Mouse (Mus musculus) urinary bladder, adult 2 months (tissue): Measurements from ENCODE around the gene Sec14l5. TPM values are rescaled to one million over a fixed set of nuclear protein-coding genes. Genes with fewer than 3 reads are reported as not detected.

ENCODE experiments used
- DNase-seq: peaks from one replicate; pipeline ENCODE4 v3.0.0; 2022; ENCODE audit warnings: low spot score
- polyA plus RNA-seq: library from polyadenylated mRNA; depleted of rRNA; stranded (reverse); fragments of >200 nt; gene quantifications from 2 replicates; pipeline ENCODE4 v1.2.3, GENCODE M21; 2012; rRNA removed

Sec14l5 gene
- polyA plus RNA-seq, result 0.13 and 0.18 TPM in 2 replicates

DNA sequence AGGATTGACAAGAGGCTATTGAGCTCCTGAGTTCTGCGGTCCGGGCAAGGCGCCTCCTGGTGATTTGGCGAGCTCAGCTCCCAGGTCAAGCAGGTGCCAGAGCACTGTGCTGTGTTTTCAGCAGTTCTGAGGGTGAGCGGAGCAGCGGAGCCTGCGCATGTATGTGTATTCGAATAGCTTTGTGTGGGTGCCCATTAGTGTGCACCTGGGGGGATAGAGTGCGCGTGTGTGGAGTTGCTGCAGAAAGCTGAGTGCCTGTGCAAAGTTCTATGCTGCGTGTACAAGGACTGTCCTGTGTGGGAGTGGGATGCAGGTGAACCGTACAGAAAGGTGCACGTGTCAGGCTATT lies at the start of gene Sec14l5:
Gene Sec14l5 (plus strand): TSS at position 73 of the 349 bp plus-strand sequence.
- DNase-seq, result no peak

DNA sequence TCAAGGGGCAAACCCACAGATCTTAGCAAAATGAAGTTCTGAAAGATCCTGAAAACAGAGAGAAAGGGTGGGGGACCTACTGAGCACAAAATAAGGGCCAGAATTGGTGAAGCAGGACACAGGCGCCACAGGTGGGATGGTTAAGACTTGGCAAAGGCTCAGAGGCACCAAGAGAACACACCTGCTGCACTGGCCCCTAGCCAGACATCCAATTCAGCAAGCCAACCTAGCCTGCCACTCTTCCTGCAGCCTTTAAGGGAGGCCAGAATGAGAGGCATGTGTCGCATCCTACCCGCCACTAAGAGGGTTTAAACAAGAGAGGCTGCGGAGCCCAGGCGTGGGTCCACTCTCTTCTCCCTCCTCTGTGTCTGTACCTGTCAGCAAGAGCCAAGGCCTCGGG lies 45.9 kb upstream of the Sec14l5 start:
- no peak for DNase-seq

DNA sequence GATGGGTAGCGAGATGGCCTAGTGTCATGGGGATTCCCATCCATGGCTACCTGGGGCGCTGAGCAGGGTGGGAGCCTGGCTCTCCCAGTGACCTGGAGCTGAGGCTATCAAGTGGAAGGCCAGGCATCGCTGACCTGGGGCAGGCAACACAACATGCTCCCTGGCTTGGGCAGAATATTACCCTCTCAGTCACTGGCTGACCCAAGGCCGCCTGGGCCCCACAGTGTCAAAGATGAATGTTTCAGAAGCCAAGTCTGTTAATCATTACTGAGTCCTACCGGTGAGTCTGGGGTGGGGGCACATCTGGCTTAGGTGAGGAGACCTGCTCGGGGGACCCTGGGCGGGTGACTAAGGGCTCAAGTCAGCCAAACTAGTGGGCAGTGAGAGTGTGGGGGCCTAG lies 37.0 kb upstream of the Sec14l5 start:
- no peak for DNase-seq

DNA sequence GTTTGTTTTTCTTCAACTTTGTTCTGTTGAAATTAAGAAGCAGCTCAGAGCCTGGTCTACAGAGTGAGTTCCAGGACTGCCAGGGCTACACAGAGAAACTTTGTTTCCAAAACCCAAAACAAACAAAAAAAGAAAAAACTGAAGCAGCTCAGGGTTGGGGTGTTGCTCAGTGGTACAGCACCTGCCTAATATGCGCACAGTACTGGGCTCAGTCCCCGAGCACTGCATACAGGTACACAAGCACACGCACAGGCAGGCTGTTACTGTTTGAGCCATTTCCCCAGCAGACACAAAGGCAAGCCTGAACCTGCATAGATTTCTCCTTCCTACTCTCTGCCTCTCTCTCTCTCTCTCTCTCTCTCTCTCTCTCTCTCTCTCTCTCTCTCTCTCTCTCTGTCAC lies 35.9 kb upstream of the Sec14l5 start:
- DNase-seq, result no peak

DNA sequence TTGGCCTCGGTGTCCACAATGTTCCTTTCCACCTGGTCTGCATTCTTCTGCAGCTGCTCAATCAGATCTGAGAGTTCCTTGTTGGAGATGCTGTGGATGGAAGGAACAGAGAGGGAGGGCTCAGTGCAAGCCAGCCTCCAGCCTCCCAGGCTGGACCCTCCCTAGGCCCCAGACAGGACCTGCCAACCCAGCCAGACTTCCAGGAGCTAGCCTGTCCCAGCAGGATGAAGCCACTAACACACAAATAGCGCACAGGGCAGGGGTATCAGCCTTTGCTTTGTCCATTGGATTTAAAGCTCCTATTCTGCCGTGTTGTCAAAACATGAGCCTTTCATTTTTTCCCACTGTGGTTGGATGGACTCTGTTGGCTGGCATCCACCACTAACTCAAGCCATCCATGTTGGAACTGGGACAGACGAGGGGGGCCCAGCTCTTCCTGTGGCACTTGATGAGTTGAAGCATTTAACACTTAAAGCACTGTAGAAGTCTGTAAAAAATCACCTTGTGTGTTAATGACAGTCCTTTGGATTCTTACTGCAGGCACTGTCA lies 33.8 kb upstream of the Sec14l5 start:
- no peak for DNase-seq

DNA sequence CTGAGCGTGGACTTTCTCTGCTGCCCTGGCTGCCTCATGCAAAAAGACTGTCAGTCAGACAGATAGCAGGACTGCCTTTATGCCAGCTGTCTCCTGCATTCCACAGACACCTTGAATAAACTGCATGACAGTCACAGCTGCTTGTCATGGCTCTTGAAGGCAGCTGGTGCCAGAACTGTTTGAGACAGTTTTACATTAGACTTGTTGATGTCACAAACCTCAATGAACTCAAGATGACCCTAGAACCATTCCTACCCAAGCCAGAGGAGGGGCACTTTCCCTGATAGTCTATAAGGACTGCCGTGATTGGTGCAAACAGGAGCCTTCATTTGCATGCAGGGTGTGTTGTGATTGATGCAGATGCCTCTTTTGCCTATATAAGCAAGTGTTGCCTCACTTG lies 33.3 kb upstream of the Sec14l5 start:
- DNase-seq, result no peak

DNA sequence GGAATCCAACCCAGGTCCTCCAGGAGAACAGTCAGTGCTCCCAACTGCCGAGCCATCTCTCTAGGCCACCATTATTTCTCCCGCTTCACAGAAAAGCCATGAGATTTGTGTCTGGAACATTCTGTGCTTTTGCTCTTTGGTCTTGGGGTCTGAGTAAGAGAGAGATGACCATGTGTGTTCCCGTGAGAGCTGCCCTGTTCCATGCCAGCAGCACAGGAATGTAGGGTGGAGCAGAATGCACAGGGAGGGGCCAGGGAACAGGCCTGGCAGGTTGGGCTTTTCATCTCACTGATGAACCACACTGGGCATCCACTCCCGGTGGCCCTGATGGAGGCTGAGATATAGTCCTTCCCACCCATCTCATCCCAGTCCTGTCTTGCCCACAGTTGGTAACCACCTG lies 27.5 kb upstream of the Sec14l5 start:
- DNase-seq, result no peak

DNA sequence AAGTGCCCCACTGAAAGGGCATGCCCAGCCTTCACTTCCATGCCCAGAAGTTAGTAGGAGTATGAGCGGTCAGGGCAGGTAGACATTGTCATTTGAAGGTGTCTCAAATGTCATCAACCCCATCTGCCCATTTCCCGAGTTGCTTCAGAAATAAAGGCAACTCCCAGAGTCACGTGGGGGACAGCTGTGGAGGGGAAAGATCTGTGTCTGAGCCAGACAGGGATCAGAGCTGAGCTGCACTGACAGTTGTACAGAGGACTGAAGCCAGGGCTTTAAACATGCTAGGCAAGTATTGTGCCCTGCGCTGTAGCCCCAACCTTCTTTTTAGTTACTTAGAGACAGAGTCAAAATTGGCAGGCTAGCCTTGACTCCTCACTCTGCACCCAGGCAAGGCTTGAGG lies 27.1 kb upstream of the Sec14l5 start:
- DNase-seq, result no peak

DNA sequence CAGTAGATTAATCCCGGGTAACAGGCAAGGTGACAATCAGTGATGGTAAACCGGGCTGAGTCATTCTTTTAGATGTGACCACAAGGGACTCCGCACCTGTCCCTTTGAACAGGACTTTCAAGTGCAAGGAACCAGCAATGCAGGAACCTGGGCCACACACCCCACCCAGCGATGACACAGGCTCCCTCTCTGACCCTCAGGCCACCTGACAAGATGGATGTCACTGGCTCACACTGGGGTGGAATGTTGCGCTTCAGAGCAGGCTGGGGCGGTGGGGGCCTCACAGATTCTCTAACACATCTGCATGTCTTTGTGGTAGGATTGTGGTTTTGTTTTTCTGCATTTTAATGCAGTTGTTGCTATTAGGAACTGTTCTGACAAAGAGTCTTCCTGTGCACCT lies 23.4 kb upstream of the Sec14l5 start:
- no peak for DNase-seq

DNA sequence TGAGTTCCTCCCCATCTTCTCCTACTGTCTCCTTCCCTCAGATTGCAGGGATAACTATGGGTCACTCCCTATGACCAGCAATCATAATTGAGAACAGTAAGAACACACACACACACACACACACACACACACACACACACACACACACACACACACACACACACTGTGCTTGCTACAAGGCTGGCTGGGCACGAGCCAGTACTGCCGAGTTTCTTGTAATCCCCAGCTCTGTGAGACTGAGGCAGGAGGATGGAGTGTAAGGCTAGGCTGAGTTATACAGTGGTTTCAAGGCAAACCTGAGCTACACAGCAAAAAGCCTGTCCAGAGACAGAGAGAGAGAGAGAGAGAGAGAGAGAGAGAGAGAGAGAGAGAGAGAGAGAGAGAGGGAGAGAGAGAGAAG lies 16.7 kb upstream of the Sec14l5 start:
- DNase-seq, result no peak

DNA sequence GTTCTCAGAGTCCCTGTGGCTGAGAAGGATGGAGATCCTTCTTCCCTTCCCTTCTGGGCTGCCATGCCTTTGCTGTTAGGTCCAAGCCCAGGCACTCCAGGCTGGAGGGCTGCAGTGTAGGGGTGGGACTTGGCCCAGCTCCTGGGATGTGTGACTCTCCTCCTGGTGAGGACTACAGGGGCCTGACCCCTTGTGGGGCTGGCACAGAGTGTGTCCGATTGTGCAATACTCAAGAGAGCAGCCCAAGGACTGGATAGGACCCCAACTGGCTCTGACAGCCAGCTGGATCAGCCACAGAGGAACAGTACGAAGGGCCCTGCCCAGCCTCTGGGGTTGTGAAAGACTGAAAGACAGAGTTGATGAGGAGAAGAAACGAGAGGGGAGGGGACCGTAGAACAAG lies 16.1 kb upstream of the Sec14l5 start:
- DNase-seq, result peak; percentile 43

DNA sequence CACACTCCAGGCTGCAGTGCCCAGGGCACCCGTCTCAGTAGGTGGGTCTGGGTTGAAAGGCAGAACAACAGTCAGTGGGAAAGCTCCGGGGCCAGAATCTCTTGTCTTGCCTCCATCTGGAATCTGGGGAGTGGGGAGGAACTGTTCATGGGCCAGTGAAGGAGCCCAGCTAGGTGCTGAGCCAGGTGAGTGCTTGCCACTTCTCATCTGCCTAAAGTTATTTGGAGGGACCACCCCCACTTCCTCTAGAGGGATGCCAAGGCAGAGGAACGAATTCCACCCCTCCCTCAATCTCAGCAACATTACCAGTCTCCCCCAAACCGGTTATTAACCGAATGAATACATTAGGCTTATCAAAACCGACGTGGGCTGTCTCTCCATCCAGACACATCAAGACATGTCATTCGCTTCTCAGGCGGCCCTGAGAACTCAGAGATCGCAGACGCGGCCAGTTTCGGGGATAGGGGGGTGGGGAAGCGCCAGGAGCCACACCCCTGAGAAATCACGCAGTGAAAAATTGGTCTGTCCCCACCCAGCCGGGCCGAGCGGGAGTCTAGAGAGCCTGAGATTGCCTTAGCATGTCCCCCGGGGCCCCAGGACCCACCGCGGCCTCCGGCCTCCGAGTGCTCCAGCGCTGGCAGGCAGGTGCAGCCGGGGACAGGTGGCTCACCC lies 15.5 kb upstream of the Sec14l5 start:
- DNase-seq, result peak; percentile 37

DNA sequence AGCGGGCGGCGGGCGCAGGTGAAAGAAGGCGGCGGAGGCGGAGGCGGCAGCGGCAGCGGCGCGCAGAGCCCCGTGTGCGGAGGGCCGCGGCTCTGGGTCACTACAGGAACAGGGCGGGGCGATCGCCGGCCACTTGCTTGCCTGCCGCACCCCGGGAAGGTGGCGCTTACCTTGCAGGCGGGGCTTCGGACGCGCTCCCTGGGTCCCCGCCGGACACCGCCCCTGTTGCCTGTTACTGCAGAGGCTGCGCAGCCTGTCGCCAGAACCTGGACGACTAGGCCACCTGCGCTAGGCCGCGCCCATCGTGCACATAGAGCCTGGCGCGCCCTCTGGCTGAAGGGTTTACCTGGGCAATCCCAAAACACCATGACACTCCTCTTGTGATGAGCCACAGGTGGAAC lies 14.5 kb upstream of the Sec14l5 start, which contains the start of gene Ppl:
Gene Ppl (minus strand): TSS at position 21 of the 401 bp plus-strand sequence.
- peak; percentile 75 for DNase-seq

DNA sequence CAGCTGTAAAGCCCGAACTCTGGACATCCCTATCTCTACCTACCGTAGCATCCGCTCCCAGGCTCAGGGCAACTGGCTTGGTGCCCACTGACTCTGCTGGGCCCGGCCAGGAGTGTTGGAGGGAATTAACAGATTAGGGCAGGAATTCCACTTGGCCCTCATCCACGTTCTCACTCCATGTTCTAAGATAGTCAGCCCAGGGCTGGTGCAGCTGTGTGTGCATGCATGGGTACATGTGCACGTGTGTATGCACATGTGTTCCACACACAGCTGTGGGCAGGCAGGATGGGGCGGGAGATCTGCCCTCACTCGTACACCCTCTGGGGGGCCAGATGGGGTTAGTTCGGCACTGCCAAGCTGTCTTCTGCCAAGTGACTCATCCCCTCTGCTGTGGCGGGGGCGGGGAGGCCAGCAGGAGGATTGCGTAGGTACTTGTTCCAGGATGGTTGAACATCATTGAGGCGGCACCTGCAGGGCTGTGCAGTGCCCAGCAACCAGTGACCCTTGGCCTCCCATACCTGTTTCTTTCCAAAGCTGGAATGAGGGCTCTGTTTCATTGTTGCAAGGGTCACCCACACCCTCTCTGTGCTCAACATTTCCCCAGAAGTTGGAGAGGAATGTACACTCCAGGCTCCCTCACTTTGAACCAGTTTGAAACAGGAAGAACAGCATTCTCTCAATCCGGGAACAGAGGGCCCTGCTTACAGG lies 12.1 kb upstream of the Sec14l5 start:
- peak; percentile 63 for DNase-seq

DNA sequence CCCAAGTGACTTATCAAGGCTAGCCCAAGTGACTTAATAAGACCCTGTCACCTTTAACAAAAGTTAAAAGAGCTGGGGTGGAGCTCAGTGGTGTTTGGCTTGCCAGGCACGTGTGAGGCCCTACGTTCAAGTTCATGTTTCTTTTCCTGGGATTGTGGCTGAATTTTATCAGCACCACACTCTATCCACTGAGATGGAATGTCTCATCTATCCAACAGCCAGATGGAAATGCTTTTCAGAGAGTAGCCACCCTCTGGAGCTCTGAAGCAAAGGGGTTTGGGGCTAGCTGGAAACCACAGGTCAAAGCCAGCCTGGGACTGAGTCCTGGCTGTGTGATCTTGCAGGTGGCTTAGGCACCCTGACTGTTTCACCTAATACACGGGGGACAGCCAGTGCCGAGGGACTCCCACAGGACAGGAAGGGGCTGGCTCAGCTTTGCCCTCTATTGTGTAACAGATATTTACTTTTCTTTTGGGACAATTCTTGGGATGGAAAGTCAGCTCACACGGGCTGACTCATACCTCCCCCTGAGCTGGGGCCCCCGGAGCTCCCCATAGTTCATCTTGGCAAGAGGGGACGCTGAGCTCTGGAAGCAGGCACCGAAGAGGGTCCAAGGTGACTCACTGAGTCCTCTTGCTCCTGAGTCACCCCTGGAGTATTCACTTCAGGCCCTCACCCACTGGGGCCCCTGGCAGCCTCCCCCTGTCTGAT lies 11.2 kb upstream of the Sec14l5 start:
- peak; percentile 46 for DNase-seq

DNA sequence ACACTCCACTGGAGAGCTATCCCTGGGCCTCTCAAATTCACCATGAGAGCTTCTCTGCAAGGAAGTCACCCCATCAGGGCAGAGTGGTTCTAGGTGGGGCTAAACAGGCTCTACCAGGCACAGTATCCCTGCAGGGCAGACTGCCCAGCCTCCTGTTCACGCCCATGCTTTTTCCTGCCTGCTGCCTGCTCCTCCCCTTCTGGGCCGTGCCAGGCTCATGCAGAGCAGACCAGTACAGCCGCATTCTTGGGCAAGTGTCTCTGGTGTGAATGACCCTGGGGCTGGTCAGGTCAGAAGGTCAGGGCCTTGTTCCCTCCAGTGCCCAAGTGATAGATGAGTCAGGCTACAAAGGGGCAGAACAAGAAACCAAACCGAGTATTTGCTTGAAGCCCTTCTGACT lies 10.4 kb upstream of the Sec14l5 start:
- peak; percentile 67 for DNase-seq

DNA sequence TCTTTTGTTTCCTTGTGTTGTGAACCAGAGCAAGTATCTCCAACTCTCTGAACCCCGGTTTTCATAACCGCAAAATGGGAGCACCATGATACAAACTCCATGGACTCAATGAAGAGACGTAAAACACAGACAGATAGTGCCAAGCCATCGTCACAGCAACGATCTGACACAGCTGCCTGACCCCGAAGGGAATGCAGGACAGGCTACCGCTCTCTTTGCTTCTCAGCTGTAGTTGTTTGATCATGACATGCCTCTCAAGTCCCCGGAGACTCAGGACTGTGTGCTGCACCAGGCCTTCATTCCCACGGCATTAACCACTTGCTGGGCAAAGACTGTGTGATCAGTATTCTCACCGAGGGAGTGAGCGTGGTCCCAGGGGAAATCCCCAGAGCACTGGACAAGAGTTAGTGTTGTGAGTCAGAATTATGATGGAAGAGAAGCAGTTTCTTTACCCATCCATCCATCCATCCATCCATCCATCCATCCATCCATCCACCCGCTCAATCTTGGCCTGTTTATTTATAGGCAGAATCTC lies 9.8 kb upstream of the Sec14l5 start:
- no peak for DNase-seq

DNA sequence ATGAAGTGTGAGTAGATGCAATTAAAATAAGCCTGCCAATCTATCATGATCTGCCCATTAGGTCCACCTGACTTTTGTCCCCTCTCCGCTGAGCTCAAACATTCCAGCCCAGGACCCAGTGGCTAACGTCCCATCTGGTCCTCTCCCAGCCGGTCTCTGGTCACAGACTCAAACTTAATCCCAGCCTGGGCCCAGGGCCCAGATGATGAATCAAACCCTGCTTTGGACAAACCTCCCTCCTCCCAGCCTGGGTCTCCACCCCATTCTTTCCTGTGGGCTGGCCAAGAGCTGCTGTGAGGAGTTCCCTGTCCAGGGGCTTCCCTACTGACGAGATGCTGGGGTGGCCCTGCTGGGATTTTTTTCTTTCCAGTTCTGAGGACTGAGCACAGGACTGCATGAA lies 7.2 kb upstream of the Sec14l5 start:
- no peak for DNase-seq

DNA sequence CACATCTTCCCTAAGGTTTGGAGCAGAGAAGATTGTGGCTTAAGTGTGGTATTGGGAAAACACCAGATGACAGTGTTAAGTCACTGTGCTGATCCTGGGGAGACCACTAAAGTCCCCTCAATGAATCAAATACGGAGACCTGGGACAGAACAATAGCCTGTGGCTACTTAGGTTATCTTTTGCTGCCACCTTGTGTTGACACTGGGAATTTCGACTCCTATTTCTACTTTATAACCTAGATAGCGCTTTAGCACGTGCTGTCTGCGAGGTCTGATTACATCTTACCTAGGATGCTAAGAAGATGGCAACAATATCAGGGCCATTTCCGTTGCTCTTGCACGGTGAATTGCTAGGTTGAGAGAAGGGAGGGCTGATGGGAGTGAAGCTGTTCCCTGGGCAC lies 1.3 kb upstream of the Sec14l5 start:
- DNase-seq, result no peak

DNA sequence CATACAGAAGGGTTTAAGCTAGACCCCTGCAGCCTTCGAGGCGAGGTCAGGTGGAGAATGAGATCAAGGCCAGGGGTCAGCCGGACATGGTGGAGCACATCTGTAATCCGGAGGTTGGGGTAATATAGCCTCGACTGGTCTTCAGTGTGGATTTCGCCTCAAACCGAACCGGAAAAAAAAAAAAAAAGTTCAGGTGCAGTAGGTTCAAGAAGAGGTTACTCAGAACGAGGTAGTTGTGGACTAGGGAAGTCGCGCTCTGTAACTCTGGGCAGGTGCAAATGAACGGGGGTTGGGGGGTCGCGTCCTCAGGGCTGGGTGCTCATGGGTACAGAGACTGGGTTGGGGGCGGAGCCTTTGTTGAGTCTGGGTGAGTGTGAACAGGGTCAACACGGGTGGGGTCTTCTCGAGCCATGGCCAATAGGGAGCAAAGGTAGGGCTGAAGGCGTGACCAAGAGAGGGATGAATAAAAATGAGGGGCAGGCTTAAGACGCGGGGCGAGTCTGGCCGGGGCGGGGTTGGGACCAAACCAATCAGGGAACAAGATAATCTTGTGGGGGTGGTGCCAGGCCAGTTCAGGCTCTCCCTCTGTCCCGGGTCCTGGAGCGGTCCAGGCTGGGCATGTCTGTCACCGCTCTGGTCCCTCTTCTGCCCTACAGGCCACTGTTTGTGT lies 407 bp upstream of the Sec14l5 start:
- peak; percentile 52 for DNase-seq

DNA sequence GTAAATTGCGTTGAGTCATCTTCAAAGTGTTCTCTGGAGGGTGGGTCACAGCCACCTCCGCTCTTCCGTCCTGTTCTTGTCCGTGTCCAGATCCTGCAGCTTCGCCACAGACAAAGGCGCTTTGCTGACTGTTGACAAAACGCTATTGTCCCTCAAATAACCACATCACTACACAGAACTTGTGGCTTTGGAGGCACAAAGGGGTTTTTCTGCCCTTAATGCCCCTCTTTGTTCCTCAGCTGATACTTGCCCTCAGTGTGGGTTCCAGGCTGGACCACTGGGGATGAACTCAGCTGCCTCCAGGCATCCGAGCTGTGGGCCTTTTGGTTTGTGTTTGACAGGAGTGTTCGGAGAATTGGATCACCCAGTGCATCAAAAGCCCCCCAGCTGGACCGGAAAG lies 3.6 kb downstream of the Sec14l5 start:
- DNase-seq, result no peak
